Mouse (Mus musculus) C2C12 (cell line): ENCODE data around the gene Zfp575.

Experiments
- CEBPB ChIP-seq: IDR thresholded peaks from one replicate; pipeline ENCODE4 v1.6.1; 2011; ENCODE audit warnings: low read depth, mild to moderate bottlenecking, control low read depth, moderate library complexity
- CTCF ChIP-seq: IDR thresholded peaks from one replicate; pipeline ENCODE4 v1.5.1; 2011; ENCODE audit not compliant: control insufficient read depth, insufficient read depth, insufficient read length
- MAX ChIP-seq: IDR thresholded peaks from one replicate; pipeline ENCODE4 v1.6.1; 2011; ENCODE audit warnings: mild to moderate bottlenecking, control low read depth
- USF1 ChIP-seq: IDR thresholded peaks from one replicate; pipeline ENCODE4 v1.6.1; 2011; ENCODE audit warnings: low read depth, mild to moderate bottlenecking, control low read depth, moderate library complexity

GRCm38 (mm10) chr7:24606046-24606445 lies 18.6 kb upstream of the Zfp575 start:
- TF ChIP-seq USF1 (no peak), CEBPB (no peak), CTCF (no peak), MAX (no peak)
